Mouse (Mus musculus) spleen, adult 2 months (tissue): ENCODE measurements around the gene Usp5.

Experiments
- CTCF ChIP-seq: fragments of 200-500 bp; IDR thresholded peaks from 2 replicates; pipeline ENCODE4 v1.5.1; 2011; ENCODE audit warnings: mild to moderate bottlenecking, inconsistent platforms; ENCODE audit not compliant: insufficient read depth, insufficient read length, insufficient replicate concordance; ENCODE audit errors: extremely low read depth
- POLR2A ChIP-seq: fragments of 200-500 bp; IDR thresholded peaks from 2 replicates; pipeline ENCODE4 v1.6.1; 2011; ENCODE audit warnings: low read depth, low read length, inconsistent platforms

GRCm38 (mm10) chr6:124820891-124821290 lies 8.4 kb downstream of the Usp5 start:
- TF ChIP-seq CTCF (no peak), POLR2A (no peak)
